Mouse (Mus musculus): Measurements from ENCODE around the gene Zbtb26. TPM values are rescaled to one million over a fixed set of nuclear protein-coding genes. Genes with fewer than 3 reads are reported as not detected.

Gene Zbtb26
- polyA plus RNA-seq, 1 experiment from 2014 or later = 15.4 TPM

GRCm38 (mm10) chr2:37395539-37395938, 47.4 kb downstream of the Zbtb26 start:
- no peak for ATAC-seq (replicated peaks; ENCODE audit: low FRiP score)
- no peak overlapping the region for H3K27ac ChIP-seq (ENCODE audit: low read depth, low read length)
- peaks cover 4% of the 10 kb centered on the region; the same call in 1 of the 2 replicates for H3K36me3 ChIP-seq (ENCODE audit: control insufficient read depth, insufficient read depth, low read length)

DNA sequence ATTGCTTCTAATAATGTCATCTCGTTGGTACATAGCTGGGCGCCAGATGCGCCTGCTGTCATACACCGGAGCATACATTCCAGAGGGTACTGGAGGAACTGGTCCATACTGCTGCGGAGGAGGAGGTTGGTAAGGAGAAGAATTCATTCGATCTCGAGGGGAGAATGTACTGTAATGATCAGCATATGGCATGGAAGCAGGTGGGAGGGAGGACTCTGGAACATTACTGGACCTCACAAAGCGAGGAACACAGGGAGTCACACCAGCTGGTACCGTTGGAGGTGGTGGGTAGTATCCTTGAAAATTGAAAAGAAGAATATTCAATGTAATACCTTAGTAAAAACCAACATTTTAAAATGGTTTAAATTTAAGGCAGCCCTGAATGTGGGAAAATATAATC, 60.0 kb downstream of the Zbtb26 start:
- H3K36me3 ChIP-seq (ENCODE audit: control insufficient read depth, insufficient read depth, low read length) = no peaks in the 10 kb centered on the region; the same call in 1 of the 2 replicates
- no peak overlapping the region for H3K4me2 ChIP-seq (ENCODE audit: low read depth, low read length, severe bottlenecking)
- no peak overlapping the region for H3K9ac ChIP-seq (ENCODE audit: low read length)
- H3K27me3 ChIP-seq (ENCODE audit: control insufficient read depth, insufficient read depth, low read length) = no peaks in the 10 kb centered on the region
- no peak for ATAC-seq (replicated peaks; ENCODE audit: low FRiP score)
- H3K4me1 ChIP-seq (replicated peaks; ENCODE audit: control insufficient read depth, insufficient read depth, low read length) = no peaks in the 10 kb centered on the region
- H3K4me3 ChIP-seq (ENCODE audit: low read depth, low read length) = no peak overlapping the region
- DNase-seq (ENCODE audit: low spot score) = no peak
- no peaks in the 10 kb centered on the region for H3K9me3 ChIP-seq (ENCODE audit: control insufficient read depth, low read length)
- 95% methylated on average over 9 of the region's 9 CpGs for whole genome bisulfite sequencing
- no peak overlapping the region for H3K27ac ChIP-seq (ENCODE audit: low read depth, low read length)

More at GRCm38 (mm10) chr2:37395539-37395938, 47.4 kb downstream of the Zbtb26 start:
- DNase-seq (ENCODE audit: low spot score) = no peak
- 73% methylated on average over 1 of the region's 1 CpGs for WGBS
- Histone ChIP-seq H3K4me2 (ENCODE audit: low read depth, low read length, severe bottlenecking) (no peak overlapping the region), H3K9ac (ENCODE audit: low read length) (no peak overlapping the region), H3K27me3 (ENCODE audit: control insufficient read depth, insufficient read depth, low read length) (no peaks in the 10 kb centered on the region), H3K9me3 (ENCODE audit: control insufficient read depth, low read length) (no peaks in the 10 kb centered on the region), H3K4me3 (ENCODE audit: low read depth, low read length) (no peak overlapping the region), H3K4me1 (replicated peaks; ENCODE audit: control insufficient read depth, insufficient read depth, low read length) (no peaks in the 10 kb centered on the region)

Other genes with a start within 250 kb of the Zbtb26 start
- not detected in 2 replicates for gene Olfr366, start 231.6 kb downstream of the Zbtb26 start, polyA plus RNA-seq (2014; fragmentation: Nextera tagmentation; extraction: Ambion mirVana)
- gene Olfr368, start 116.6 kb downstream of the Zbtb26 start, polyA plus RNA-seq (2014; fragmentation: Nextera tagmentation; extraction: Ambion mirVana) = not detected in 2 replicates
- 65.0 and 71.7 TPM in 2 replicates for gene Pdcl, start 83.8 kb downstream of the Zbtb26 start, polyA plus RNA-seq (2014; fragmentation: Nextera tagmentation; extraction: Ambion mirVana)
- 26.7 and 31.1 TPM in 2 replicates for gene Rc3h2, start 20.2 kb downstream of the Zbtb26 start, polyA plus RNA-seq (2014; fragmentation: Nextera tagmentation; extraction: Ambion mirVana)
- 8.0 and 8.5 TPM in 2 replicates for gene Zbtb6, start within 50 bp of the Zbtb26 start, polyA plus RNA-seq (2014; fragmentation: Nextera tagmentation; extraction: Ambion mirVana)
- gene Rabgap1, start 144 bp upstream of the Zbtb26 start, polyA plus RNA-seq (2014; fragmentation: Nextera tagmentation; extraction: Ambion mirVana) = 49.4 and 57.5 TPM in 2 replicates
- 2.8 and 3.4 TPM in 2 replicates for gene Gpr21, start 73.2 kb upstream of the Zbtb26 start, polyA plus RNA-seq (2014; fragmentation: Nextera tagmentation; extraction: Ambion mirVana)

All from forebrain, embryonic 11.5 days (tissue).